ENCODE assay signal across 25 mouse cellular contexts in the genomic region with DNA sequence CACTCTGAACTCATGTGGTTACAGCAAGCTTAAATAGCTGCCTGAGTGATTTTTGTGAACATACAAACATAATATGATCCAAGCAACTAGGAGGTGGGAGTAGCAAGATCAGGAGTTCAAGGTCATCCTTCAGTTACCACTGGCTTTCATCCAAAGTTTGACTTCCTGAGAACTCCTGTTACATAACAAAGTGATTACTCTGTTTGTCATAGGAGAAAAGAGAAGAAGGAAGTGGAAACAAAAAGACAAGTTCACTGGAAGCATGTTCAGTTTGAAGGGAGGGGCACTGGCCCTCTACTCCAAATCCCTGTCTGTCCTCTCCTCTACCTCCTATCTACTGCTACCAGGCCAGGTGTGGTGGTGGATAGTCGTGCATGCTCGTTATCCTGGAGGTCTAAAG. TPM values are rescaled to one million over a fixed set of nuclear protein-coding genes. Genes with fewer than 3 reads are reported as not detected.
DNase-seq lines count a peak whose midpoint lies in the region; ATAC-seq and TF ChIP-seq lines count a peak whose summit lies in the region.
"Had no signal": no experiment of that assay in that cellular context is flagged by ENCODE, and none has a peak within 500 bp of the region (broad histone marks: within the 10 kb centered on the region; RNA-seq: fewer than 3 reads in every experiment).

No protein-coding gene starts in this region.

- intact Hi-C loops in gastrocnemius, postnatal 14 days (cut with DNase I; ENCODE audit: low total_unique reads), result no loop called here

- H3K4me2 ChIP-seq in embryonic facial prominence, embryonic 14.5 days (ENCODE audit: low read depth, low read length), result no peak overlapping the region
- no peak overlapping the region for H3K4me2 ChIP-seq in liver, embryonic 11.5 days
- H3K4me2 ChIP-seq in hindbrain, embryonic 11.5 days (replicated peaks; ENCODE audit: low read depth, low read length), result no peak overlapping the region
- H3K4me2 ChIP-seq: embryonic facial prominence, embryonic 12.5 days; liver, embryonic 13.5 days; midbrain, embryonic 15.5 days; stomach, embryonic 15.5 days had no signal

- 0 out of 2 replicates have a peak, but pooled peaks cover 4% of the 10 kb centered on the region for H3K4me1 ChIP-seq in embryonic facial prominence, embryonic 14.5 days (ENCODE audit: control insufficient read depth, insufficient read depth, low read length)
- H3K4me1 ChIP-seq in embryonic facial prominence, embryonic 10.5 days, result no peaks in the 10 kb centered on the region
- peaks cover 3% of the 10 kb centered on the region for H3K4me1 ChIP-seq in liver, adult 2 months (ENCODE audit: control insufficient read depth, insufficient read depth, low read length)
- H3K4me1 ChIP-seq in liver, embryonic 11.5 days (replicated peaks; ENCODE audit: control insufficient read depth, insufficient read depth, low read length), result peaks cover 3% of the 10 kb centered on the region; the same call in 1 of the 2 replicates
- no peaks in the 10 kb centered on the region for H3K4me1 ChIP-seq in hindbrain, embryonic 11.5 days (replicated peaks; ENCODE audit: control insufficient read depth, insufficient read depth, low read length)
- H3K4me1 ChIP-seq: midbrain, embryonic 15.5 days had no signal

- no peaks in the 10 kb centered on the region for H3K9me3 ChIP-seq in embryonic facial prominence, embryonic 14.5 days (ENCODE audit: control insufficient read depth, low read length)
- no peaks in the 10 kb centered on the region for H3K9me3 ChIP-seq in embryonic facial prominence, embryonic 10.5 days
- H3K9me3 ChIP-seq in liver, embryonic 11.5 days (ENCODE audit: control insufficient read depth, low read length), result no peaks in the 10 kb centered on the region
- H3K9me3 ChIP-seq in hindbrain, embryonic 11.5 days (ENCODE audit: control insufficient read depth, low read length), result no peaks in the 10 kb centered on the region
- H3K9me3 ChIP-seq: embryonic facial prominence, embryonic 12.5 days; liver, embryonic 13.5 days; midbrain, embryonic 15.5 days; stomach, embryonic 15.5 days had no signal

- H3K27ac ChIP-seq in embryonic facial prominence, embryonic 14.5 days (replicated peaks; ENCODE audit: low read depth, low read length), result no peak overlapping the region
- no peak overlapping the region for H3K27ac ChIP-seq in embryonic facial prominence, embryonic 10.5 days (replicated peaks)
- H3K27ac ChIP-seq in liver, adult 2 months (replicated peaks; ENCODE audit: insufficient read depth, low read depth, low read length), result peak overlapping the region; percentile 50
- no peak overlapping the region for H3K27ac ChIP-seq in liver, embryonic 11.5 days (ENCODE audit: low read depth, low read length)
- H3K27ac ChIP-seq in macrophage, result peak overlapping the region; percentile 74
- H3K27ac ChIP-seq in hindbrain, embryonic 11.5 days (ENCODE audit: low read depth, low read length), result no peak overlapping the region
- H3K27ac ChIP-seq: embryonic facial prominence, embryonic 12.5 days; hindbrain, postnatal 0 days; liver, embryonic 13.5 days; midbrain, embryonic 15.5 days; stomach, embryonic 15.5 days had no signal

- ATAC-seq in embryonic facial prominence, embryonic 14.5 days (ENCODE audit: low read depth), result no peak
- no peak for ATAC-seq in liver, embryonic 11.5 days (replicated peaks; ENCODE audit: low FRiP score)
- ATAC-seq in hindbrain, embryonic 11.5 days (ENCODE audit: low FRiP score), result no peak
- ATAC-seq: hindbrain, postnatal 0 days; midbrain, embryonic 15.5 days had no signal

- H3K79me2 ChIP-seq in liver, adult 2 months (ENCODE audit: control insufficient read depth, insufficient read depth, low read length), result no peaks in the 10 kb centered on the region
- no peaks in the 10 kb centered on the region for H3K79me2 ChIP-seq in macrophage (ENCODE audit: inconsistent target)

- TF ChIP-seq POLR2A in liver, adult 2 months (IDR thresholded peaks at IDR 0.05; ENCODE audit: extremely low read depth, insufficient read depth, low read length), result no peak

- H3K27me3 ChIP-seq in embryonic facial prominence, embryonic 14.5 days (replicated peaks; ENCODE audit: control insufficient read depth, insufficient read depth, low read length), result no peaks in the 10 kb centered on the region
- H3K27me3 ChIP-seq in embryonic facial prominence, embryonic 10.5 days (replicated peaks; ENCODE audit: low read depth, poor library complexity, severe bottlenecking), result no peaks in the 10 kb centered on the region
- no peaks in the 10 kb centered on the region for H3K27me3 ChIP-seq in liver, adult 2 months (ENCODE audit: control insufficient read depth, insufficient read depth, low read length)
- H3K27me3 ChIP-seq in liver, embryonic 11.5 days (replicated peaks; ENCODE audit: control insufficient read depth, insufficient read depth, low read length), result no peaks in the 10 kb centered on the region
- no peaks in the 10 kb centered on the region for H3K27me3 ChIP-seq in hindbrain, embryonic 11.5 days (ENCODE audit: control insufficient read depth, insufficient read depth, low read length)
- H3K27me3 ChIP-seq: embryonic facial prominence, embryonic 12.5 days; liver, embryonic 13.5 days; midbrain, embryonic 15.5 days; stomach, embryonic 15.5 days had no signal

- no peak overlapping the region for H3K9ac ChIP-seq in embryonic facial prominence, embryonic 14.5 days (ENCODE audit: low read depth, low read length)
- H3K9ac ChIP-seq in liver, adult 2 months (ENCODE audit: low read depth, low read length), result no peak overlapping the region
- no peak overlapping the region for H3K9ac ChIP-seq in liver, embryonic 11.5 days (ENCODE audit: low read depth, low read length)
- no peak overlapping the region for H3K9ac ChIP-seq in hindbrain, embryonic 11.5 days (ENCODE audit: low read depth, low read length)
- H3K9ac ChIP-seq: embryonic facial prominence, embryonic 12.5 days; liver, embryonic 13.5 days; midbrain, embryonic 15.5 days; stomach, embryonic 15.5 days had no signal

- H3K4me3 ChIP-seq in embryonic facial prominence, embryonic 14.5 days (ENCODE audit: low read depth, low read length), result no peak overlapping the region
- no peak overlapping the region for H3K4me3 ChIP-seq in embryonic facial prominence, embryonic 10.5 days
- no peak overlapping the region for H3K4me3 ChIP-seq in liver, adult 2 months (ENCODE audit: insufficient read depth, low read depth, low read length)
- H3K4me3 ChIP-seq in liver, embryonic 11.5 days (ENCODE audit: low read depth, low read length), result no peak overlapping the region
- H3K4me3 ChIP-seq in macrophage (ENCODE audit: inconsistent target), result no peak overlapping the region
- no peak overlapping the region for H3K4me3 ChIP-seq in hindbrain, embryonic 11.5 days (ENCODE audit: low read depth, low read length)
- H3K4me3 ChIP-seq: embryonic facial prominence, embryonic 12.5 days; liver, embryonic 13.5 days; midbrain, embryonic 15.5 days; stomach, embryonic 15.5 days had no signal

- H3K36me3 ChIP-seq in embryonic facial prominence, embryonic 14.5 days (ENCODE audit: control insufficient read depth, insufficient read depth, low read length), result no peaks in the 10 kb centered on the region
- no peaks in the 10 kb centered on the region for H3K36me3 ChIP-seq in embryonic facial prominence, embryonic 10.5 days (replicated peaks)
- H3K36me3 ChIP-seq in liver, adult 2 months (ENCODE audit: control insufficient read depth, insufficient read depth, low read length), result no peaks in the 10 kb centered on the region
- H3K36me3 ChIP-seq in liver, embryonic 11.5 days (ENCODE audit: control insufficient read depth, insufficient read depth, low read length), result no peaks in the 10 kb centered on the region
- H3K36me3 ChIP-seq in macrophage (ENCODE audit: inconsistent target), result peaks cover 34% of the 10 kb centered on the region
- H3K36me3 ChIP-seq in hindbrain, embryonic 11.5 days (ENCODE audit: control insufficient read depth, insufficient read depth, low read length), result no peaks in the 10 kb centered on the region
- H3K36me3 ChIP-seq: embryonic facial prominence, embryonic 12.5 days; liver, embryonic 13.5 days; midbrain, embryonic 15.5 days; stomach, embryonic 15.5 days had no signal

- no peak for TF ChIP-seq CTCF in liver, adult 2 months (IDR thresholded peaks at IDR 0.05; ENCODE audit: low read depth, low read length)

- DNase-seq in embryonic facial prominence, embryonic 14.5 days (ENCODE audit: low spot score), result peak; percentile 8
- no peak for DNase-seq in embryonic facial prominence, embryonic 10.5 days (ENCODE audit: low spot score)
- peak; percentile 54 for DNase-seq in liver, adult 2 months (ENCODE audit: extremely low read depth, low read depth, low spot score)
- DNase-seq in liver, embryonic 11.5 days (ENCODE audit: low spot score), result no peak
- DNase-seq in ES-CJ7 (ENCODE audit: low read depth, low spot score), result peak; percentile 31
- DNase-seq in gastrocnemius, postnatal 14 days, result no peak
- DNase-seq in hindbrain, embryonic 11.5 days (ENCODE audit: low spot score), result no peak
- DNase-seq: adrenal gland, adult 2 months; B cell, adult 2 months; cerebellum, adult 18-20 months; cerebellum, postnatal 36 days; heart, postnatal 36 days; kidney, adult 11 months; left cerebral cortex, postnatal 4 days; liver, embryonic 13.5 days; thymus, adult 2 months had no signal

- 64% methylated on average over 2 of the region's 2 CpGs for WGBS in embryonic facial prominence, embryonic 14.5 days
- WGBS in embryonic facial prominence, embryonic 10.5 days, result 74% methylated on average over 2 of the region's 2 CpGs
- WGBS in liver, adult 2 months, result 79% methylated on average over 2 of the region's 2 CpGs
- WGBS in liver, embryonic 11.5 days, result 58% methylated on average over 2 of the region's 2 CpGs
- 43% methylated on average over 2 of the region's 2 CpGs for WGBS in macrophage (ENCODE audit: missing documents)
- 82% methylated on average over 2 of the region's 2 CpGs for WGBS in hindbrain, embryonic 11.5 days

RNA-seq across cellular contexts. Expression of gene Fcgr2b, which starts 16.6 kb away (rescaled TPM):
- polyA plus RNA-seq in embryonic facial prominence, embryonic 14.5 days (2014; fragmentation: Nextera tagmentation; extraction: Ambion mirVana), result 1.6 and 3.2 TPM in 2 replicates
- polyA plus RNA-seq in embryonic facial prominence, embryonic 10.5 days (2016; fragmentation: Nextera tagmentation; extraction: Ambion mirVana), result not detected in 2 replicates
- total RNA-seq in liver, adult 2 months (2014; rRNA removed), result 56.6 and 68.7 TPM in 2 replicates
- 18.6 and 34.9 TPM in 2 replicates for polyA plus RNA-seq in liver, adult 2 months (2012; rRNA removed)
- polyA plus RNA-seq in liver, embryonic 11.5 days (2014; fragmentation: Nextera tagmentation; extraction: Ambion mirVana), result 1.8 and 2.0 TPM in 2 replicates
- 1,000 to 10,000 TPM in 14 of 26 experiments, 100 to 1,000 TPM in 12; 552 to 2,008 (median 1,011) TPM for total RNA-seq in macrophage (2018; cell fraction: chromatin; rRNA removed)
- total RNA-seq in macrophage (2018; cell fraction: cytosol; rRNA removed), result 100 to 1,000 TPM; 224 to 730 (median 474) TPM
- total RNA-seq in macrophage (2018; cell fraction: nucleus; rRNA removed), result 1,000 to 10,000 TPM in 21 of 26 experiments, 100 to 1,000 TPM in 5; 780 to 1,818 (median 1,207) TPM
- 372 to 843 TPM (median 791 TPM) in 3 replicates for polyA plus RNA-seq in macrophage (2018)
- 1 to 10 TPM; 3.0 to 3.4 TPM for total RNA-seq in gastrocnemius, postnatal 14 days (2021)
- polyA plus RNA-seq in hindbrain, embryonic 11.5 days (2014; fragmentation: Nextera tagmentation; extraction: Ambion mirVana), result 0.12 and 0.28 TPM in 2 replicates

RNA-seq across cellular contexts. Expression of gene Fcrla, which starts 32.4 kb away (rescaled TPM):
- not detected in 2 replicates for polyA plus RNA-seq in embryonic facial prominence, embryonic 14.5 days (2014; fragmentation: Nextera tagmentation; extraction: Ambion mirVana)
- polyA plus RNA-seq in embryonic facial prominence, embryonic 10.5 days (2016; fragmentation: Nextera tagmentation; extraction: Ambion mirVana), result not detected in 2 replicates
- total RNA-seq in liver, adult 2 months (2014; rRNA removed), result 0.83 and 1.1 TPM in 2 replicates
- 0.37 and 1.1 TPM in 2 replicates for polyA plus RNA-seq in liver, adult 2 months (2012; rRNA removed)
- 0.35 and 0.45 TPM in 2 replicates for polyA plus RNA-seq in liver, embryonic 11.5 days (2014; fragmentation: Nextera tagmentation; extraction: Ambion mirVana)
- 1 to 10 TPM in 5 of 26 experiments, under 1 TPM in 4, not detected in 17; 0.58 to 2.7 (median 1.1) TPM for total RNA-seq in macrophage (2018; cell fraction: chromatin; rRNA removed)
- total RNA-seq in macrophage (2018; cell fraction: cytosol; rRNA removed), result 1 to 10 TPM in 2 of 26 experiments, under 1 TPM in 17, not detected in 7; 0.11 to 1.1 (median 0.52) TPM
- total RNA-seq in macrophage (2018; cell fraction: nucleus; rRNA removed), result 1 to 10 TPM in 6 of 26 experiments, under 1 TPM in 7, not detected in 13; 0.46 to 4.4 (median 1.00) TPM
- 0.26 to 0.79 TPM (median 0.56 TPM) in 3 replicates for polyA plus RNA-seq in macrophage (2018)
- under 1 TPM in 1 of 2 experiments, not detected in 1; 0.31 TPM for total RNA-seq in gastrocnemius, postnatal 14 days (2021)
- not detected in 2 replicates for polyA plus RNA-seq in hindbrain, embryonic 11.5 days (2014; fragmentation: Nextera tagmentation; extraction: Ambion mirVana)
- total RNA-seq: gastrocnemius, adult 8-10 months; hindbrain, postnatal 0 days; layer of hippocampus, adult 18-20 months; left cerebral cortex, adult 18-20 months; left cerebral cortex, postnatal 4 days had no signal
- polyA plus RNA-seq: embryonic facial prominence, embryonic 12.5 days; hindbrain, postnatal 0 days; midbrain, embryonic 15.5 days had no signal

RNA-seq across cellular contexts. Expression of gene Fcrlb, which starts 47.0 kb away (rescaled TPM):
- polyA plus RNA-seq in embryonic facial prominence, embryonic 14.5 days (2014; fragmentation: Nextera tagmentation; extraction: Ambion mirVana), result not detected in 2 replicates
- 0.15 TPM in 1 of 2 replicates, not detected in the other for polyA plus RNA-seq in embryonic facial prominence, embryonic 10.5 days (2016; fragmentation: Nextera tagmentation; extraction: Ambion mirVana)
- 0.18 and 0.20 TPM in 2 replicates for total RNA-seq in liver, adult 2 months (2014; rRNA removed)
- 0.11 TPM in 1 of 2 replicates, not detected in the other for polyA plus RNA-seq in liver, adult 2 months (2012; rRNA removed)
- 0.14 TPM in 1 of 2 replicates, not detected in the other for polyA plus RNA-seq in liver, embryonic 11.5 days (2014; fragmentation: Nextera tagmentation; extraction: Ambion mirVana)
- total RNA-seq in macrophage (2018; cell fraction: chromatin; rRNA removed), result 1 to 10 TPM in 2 of 26 experiments, under 1 TPM in 1, not detected in 23; 0.49 to 6.0 (median 1.0) TPM
- total RNA-seq in macrophage (2018; cell fraction: cytosol; rRNA removed), result under 1 TPM in 19 of 26 experiments, not detected in 7; 0.11 to 0.67 (median 0.24) TPM
- 1 to 10 TPM in 5 of 26 experiments, under 1 TPM in 7, not detected in 14; 0.43 to 5.2 (median 0.76) TPM for total RNA-seq in macrophage (2018; cell fraction: nucleus; rRNA removed)
- 0.47 to 0.68 TPM in 2 of 3 replicates, not detected in the other for polyA plus RNA-seq in macrophage (2018)
- total RNA-seq in gastrocnemius, postnatal 14 days (2021), result not detected
- not detected in 2 replicates for polyA plus RNA-seq in hindbrain, embryonic 11.5 days (2014; fragmentation: Nextera tagmentation; extraction: Ambion mirVana)
- total RNA-seq: adrenal gland, adult 2 months; gastrocnemius, adult 8-10 months; heart, adult 8-10 months; heart, postnatal 36 days; left cerebral cortex, postnatal 4 days had no signal
- polyA plus RNA-seq: embryonic facial prominence, embryonic 12.5 days; liver, embryonic 13.5 days had no signal

RNA-seq across cellular contexts. Expression of gene Fcgr4, which starts 58.9 kb away (rescaled TPM):
- polyA plus RNA-seq in embryonic facial prominence, embryonic 14.5 days (2014; fragmentation: Nextera tagmentation; extraction: Ambion mirVana), result 0.81 and 0.92 TPM in 2 replicates
- polyA plus RNA-seq in embryonic facial prominence, embryonic 10.5 days (2016; fragmentation: Nextera tagmentation; extraction: Ambion mirVana), result 0.31 TPM in 1 of 2 replicates, not detected in the other
- 8.4 and 10.3 TPM in 2 replicates for total RNA-seq in liver, adult 2 months (2014; rRNA removed)
- polyA plus RNA-seq in liver, adult 2 months (2012; rRNA removed), result 3.1 and 4.5 TPM in 2 replicates
- polyA plus RNA-seq in liver, embryonic 11.5 days (2014; fragmentation: Nextera tagmentation; extraction: Ambion mirVana), result 1.5 and 2.4 TPM in 2 replicates
- 10 to 100 TPM in 18 of 26 experiments, 1 to 10 TPM in 8; 2.8 to 51.5 (median 15.7) TPM for total RNA-seq in macrophage (2018; cell fraction: chromatin; rRNA removed)
- 100 to 1,000 TPM; 164 to 540 (median 249) TPM for total RNA-seq in macrophage (2018; cell fraction: cytosol; rRNA removed)
- total RNA-seq in macrophage (2018; cell fraction: nucleus; rRNA removed), result 100 to 1,000 TPM in 12 of 26 experiments, 10 to 100 TPM in 14; 45.3 to 292 (median 97.1) TPM
- 192 to 337 TPM (median 269 TPM) in 3 replicates for polyA plus RNA-seq in macrophage (2018)
- not detected for total RNA-seq in gastrocnemius, postnatal 14 days (2021)
- polyA plus RNA-seq in hindbrain, embryonic 11.5 days (2014; fragmentation: Nextera tagmentation; extraction: Ambion mirVana), result 0.39 and 0.62 TPM in 2 replicates
- total RNA-seq: gastrocnemius, adult 8-10 months; hindbrain, postnatal 0 days; left cerebral cortex, adult 18-20 months; left cerebral cortex, postnatal 4 days had no signal

Comparison
In these comparisons a context has a peak if more than half of its experiments do, and no peak if none do; other contexts are left out.
1. DNase-seq: peak in embryonic facial prominence, embryonic 14.5 days (single experiment), liver, adult 2 months (single experiment) and ES-CJ7 (single experiment); none in embryonic facial prominence, embryonic 10.5 days (single experiment), liver, embryonic 11.5 days (single experiment), gastrocnemius, postnatal 14 days (single experiment) and hindbrain, embryonic 11.5 days (single experiment).
2. H3K27ac ChIP-seq: peak in liver, adult 2 months (single experiment) and macrophage (single experiment); none in embryonic facial prominence, embryonic 14.5 days (single experiment), embryonic facial prominence, embryonic 10.5 days (single experiment), liver, embryonic 11.5 days (single experiment) and hindbrain, embryonic 11.5 days (single experiment).
3. RNA of gene Fcgr2b, which starts 16.6 kb away (polyA plus RNA-seq): 372 to 843 TPM in macrophage; 18.6 to 34.9 TPM in liver, adult 2 months, 1.6 to 3.2 TPM in embryonic facial prominence, embryonic 14.5 days, 1.8 to 2.0 TPM in liver, embryonic 11.5 days, 0.12 to 0.28 TPM in hindbrain, embryonic 11.5 days and not detected in embryonic facial prominence, embryonic 10.5 days; every median in the first group is over 10 times any median in the second.